Mouse (Mus musculus): Measurements from ENCODE around the gene Cacna1h.

Gene Cacna1h

DNA sequence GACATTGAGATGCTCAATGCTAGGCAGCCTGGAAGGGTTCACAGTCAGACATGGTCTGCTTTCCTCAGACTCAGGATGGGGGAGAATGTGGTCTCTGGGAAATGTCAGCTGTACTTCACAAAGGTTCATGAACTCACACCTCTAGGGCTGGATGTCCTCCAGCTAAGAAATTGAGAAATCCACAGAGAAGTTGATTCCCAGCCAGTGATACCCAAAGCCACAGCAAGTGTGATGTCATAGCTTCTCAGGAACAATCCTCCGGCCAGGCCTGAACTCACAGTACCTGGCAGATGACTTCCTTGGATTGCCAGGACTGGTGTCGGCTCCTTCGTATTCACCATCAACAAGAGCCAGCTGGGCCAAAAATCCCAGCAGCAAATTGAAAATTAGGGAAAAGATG is 12.3 kb upstream of the Cacna1h start:
- DNase-seq (ENCODE audit: low spot score) = no peak

DNA sequence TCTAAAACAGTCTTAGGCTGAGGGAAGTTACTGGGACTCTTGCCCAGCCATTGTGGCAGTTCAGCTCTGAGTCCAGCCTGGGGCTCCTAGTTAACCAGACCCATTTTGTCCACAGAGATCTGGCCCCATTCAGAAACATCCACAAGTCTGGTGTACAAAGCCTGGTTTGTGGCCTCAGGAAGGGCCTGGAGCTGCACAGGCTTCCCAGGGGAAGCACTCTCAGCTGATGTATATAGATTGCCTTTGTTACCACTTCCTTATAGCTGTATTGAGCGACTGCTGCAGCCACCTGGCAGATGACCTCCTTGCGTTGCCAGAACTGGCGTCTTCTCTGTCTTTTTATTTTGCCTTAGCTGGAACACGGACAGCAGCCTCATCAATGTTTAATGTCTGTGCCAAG is 11.5 kb upstream of the Cacna1h start:
- no peak for DNase-seq (ENCODE audit: low spot score)

DNA sequence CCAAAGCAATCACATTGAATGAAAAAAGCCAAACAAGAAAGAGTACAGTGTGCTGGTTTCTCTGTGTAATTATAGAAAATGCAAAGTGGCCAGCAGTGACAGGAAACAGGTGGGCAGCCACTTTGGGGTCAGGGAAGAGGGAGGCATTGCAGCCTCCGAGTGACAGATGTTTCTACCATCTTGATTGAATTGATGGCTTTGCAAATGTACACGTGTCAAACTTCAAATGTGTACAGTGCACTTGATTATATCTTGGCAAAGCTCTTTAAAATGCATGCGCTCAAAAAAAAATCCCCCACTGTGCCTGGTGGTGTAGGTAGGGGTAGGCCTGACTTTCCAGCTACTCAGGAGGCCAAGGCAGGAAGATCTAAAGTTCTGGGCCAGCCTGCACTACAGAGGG is 9.3 kb upstream of the Cacna1h start:
- DNase-seq (ENCODE audit: low spot score) = no peak

DNA sequence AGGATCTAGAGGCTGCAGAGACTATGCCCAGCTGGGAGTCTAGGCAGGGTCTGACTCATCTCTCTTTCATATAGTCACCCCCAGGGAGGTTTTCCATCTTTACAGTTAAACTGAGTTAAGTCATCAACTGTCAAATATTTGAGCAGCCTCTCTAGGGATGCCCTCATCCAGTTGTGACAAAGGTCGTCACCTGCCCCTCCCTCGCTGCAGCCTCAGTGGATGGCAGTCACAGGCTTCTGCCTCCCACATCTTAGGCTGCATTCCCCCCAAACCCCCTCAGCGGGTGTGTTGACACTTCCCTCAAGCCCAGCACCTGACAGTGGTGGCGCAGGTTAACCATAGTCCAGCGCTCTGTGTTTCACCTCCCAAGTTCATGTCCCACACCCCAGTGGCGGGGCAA is 7.8 kb upstream of the Cacna1h start:
- DNase-seq (ENCODE audit: low spot score) = no peak

DNA sequence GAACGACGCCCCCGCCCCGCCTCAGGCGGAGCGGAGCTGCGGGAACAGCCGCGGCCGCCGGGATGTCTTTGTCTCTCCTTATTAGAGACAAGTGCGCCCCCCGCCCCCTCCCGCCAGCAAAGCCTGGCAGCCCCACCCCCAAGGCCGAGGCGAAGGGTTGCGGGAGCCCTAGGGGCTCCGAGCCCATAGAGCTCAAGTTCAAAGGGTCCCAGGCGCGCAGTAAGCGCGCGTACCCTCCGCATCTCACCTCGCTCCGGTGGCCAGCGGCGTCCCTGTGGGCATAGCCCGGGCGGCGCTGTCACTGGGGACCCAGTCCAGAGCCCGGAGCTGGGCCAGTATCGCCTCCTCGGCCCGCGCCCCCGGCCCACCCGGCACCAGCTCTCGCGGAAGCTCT is 363 bp downstream of the Cacna1h start:
- DNase-seq (ENCODE audit: low spot score) = no peak

DNA sequence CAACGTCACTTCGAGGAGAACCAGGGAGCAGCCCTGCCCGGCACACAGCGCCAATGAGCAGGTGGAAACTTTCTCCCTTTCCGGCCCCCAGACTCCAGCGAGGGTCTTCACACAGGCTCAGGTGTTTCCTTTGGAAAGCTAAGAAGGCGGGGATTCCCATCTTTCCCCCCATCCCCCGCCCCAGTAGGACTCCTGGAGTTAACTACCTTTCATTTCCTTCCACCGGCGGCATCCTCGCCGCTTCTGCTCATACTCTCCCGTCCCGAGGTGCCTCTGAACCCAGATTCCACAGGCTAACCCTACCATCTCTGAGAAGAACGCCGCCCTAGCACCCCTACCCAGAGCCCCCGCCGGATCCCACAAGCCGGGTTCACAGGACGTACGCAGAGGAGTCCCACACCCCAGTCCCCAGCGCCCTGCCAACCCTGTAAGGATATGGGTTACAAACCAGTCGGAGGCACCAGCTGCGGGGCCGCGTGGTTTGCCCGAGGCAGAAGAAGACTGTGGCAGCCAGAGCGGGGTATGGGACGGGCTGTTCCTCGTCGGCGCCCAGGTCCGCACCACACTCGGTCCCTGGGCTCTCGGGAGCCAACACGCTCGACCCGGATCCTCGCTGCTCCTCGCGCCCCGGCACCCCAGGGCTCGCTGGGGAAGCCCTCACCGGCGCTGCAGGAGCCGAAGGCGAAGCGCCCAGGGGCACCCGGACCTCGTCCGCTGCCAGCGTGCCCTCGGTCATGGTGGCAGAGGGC is 976 bp downstream of the Cacna1h start:
- DNase-seq (ENCODE audit: low spot score) = no peak

DNA sequence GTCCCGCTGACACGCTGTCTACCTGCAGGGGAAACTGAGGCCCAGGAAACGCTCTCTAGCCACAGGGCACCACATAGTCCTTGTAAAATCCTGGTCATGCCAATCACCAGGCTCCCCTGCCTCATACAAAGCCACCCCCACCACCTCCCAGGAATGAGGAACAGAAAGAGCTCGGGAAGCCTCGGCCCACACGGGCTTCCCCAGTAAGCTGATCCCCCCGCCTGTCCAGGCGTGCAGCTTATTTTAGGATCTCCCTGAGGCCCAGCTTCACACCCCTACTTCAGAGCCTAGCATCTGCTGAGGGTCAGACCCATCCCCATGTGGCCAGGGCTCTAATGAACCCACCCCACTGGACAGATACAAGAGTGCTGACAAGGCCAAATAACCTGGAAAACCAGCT is 3.0 kb downstream of the Cacna1h start:
- DNase-seq (ENCODE audit: low spot score) = no peak

DNA sequence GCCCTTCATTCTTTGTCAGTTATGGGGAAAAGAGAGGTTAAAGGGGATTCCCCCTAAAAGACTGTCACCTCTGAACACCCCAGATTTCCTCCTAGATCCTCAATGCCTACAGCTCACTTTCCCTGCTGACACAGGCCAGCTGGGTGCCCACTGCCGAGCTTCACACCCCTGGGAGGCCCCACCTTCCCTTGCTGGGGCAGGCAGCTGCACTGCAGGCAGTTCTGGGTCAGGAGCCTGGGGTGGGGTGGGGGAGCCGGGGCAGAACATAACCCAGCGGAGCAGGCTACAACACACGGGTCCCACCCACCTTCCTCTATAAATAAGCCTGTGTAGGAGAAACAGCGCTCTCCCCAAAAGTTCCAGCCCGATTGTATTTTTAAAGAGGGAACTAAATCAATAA is 3.7 kb downstream of the Cacna1h start:
- DNase-seq (ENCODE audit: low spot score) = no peak

DNA sequence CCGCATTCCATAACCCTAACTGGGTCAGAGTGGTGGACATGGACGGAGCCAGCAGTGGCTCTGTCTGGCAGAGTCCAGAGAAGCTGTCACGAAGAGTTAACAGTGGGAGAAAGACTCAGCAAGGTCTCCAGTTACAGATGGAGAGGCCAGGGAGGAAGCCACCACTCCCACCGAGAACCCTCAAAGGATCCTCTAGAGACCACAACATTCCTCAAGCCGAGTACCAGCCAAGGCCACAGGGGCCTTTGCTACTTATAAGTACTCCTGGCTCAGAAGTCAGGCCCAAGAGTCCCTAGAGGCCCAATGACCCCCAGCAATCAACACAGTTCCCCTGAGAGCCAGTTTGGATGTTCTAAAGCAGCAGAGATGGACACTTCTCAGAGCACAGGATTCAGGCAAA is 4.3 kb downstream of the Cacna1h start:
- no peak for DNase-seq (ENCODE audit: low spot score)

DNA sequence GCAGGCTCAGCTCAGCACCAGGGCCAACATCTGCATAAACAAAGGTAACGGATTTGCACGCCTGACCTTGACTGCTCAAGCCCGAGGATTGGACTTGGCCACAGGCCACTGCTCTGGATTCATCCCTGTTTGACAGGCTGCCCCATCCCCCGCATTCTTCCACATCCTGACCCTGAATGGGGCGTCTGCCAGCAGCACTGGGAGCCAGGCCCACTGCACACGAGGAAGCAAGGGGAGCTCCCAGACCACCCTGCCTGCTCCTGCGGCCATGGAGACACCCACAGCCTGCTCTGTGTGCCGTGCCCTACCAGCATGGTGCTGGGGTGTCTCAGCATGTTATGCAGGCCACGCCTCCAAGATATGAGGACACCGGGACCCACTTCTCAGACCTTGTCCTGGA is 6.1 kb downstream of the Cacna1h start:
- DNase-seq (ENCODE audit: low spot score) = no peak

DNA sequence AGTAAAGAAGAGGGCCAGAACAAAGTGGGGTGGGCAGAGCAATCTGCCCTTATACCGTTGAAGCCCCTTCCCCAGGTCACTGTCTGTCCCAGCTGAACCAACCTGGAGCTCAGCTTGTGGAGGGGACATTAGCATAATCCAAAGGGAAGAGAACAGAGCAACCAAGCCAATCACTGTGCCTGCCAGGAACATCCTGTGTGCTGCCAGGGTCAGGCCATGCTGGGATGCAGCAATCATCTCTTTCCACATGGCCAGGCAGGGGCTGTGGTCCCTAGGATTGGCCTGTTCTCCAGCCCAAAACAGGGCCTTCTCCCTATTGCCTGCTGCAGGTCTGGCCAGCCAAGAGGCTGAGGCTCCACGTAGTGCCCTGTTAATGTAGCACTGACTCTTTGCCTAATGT is 7.6 kb downstream of the Cacna1h start:
- DNase-seq (ENCODE audit: low spot score) = no peak

DNA sequence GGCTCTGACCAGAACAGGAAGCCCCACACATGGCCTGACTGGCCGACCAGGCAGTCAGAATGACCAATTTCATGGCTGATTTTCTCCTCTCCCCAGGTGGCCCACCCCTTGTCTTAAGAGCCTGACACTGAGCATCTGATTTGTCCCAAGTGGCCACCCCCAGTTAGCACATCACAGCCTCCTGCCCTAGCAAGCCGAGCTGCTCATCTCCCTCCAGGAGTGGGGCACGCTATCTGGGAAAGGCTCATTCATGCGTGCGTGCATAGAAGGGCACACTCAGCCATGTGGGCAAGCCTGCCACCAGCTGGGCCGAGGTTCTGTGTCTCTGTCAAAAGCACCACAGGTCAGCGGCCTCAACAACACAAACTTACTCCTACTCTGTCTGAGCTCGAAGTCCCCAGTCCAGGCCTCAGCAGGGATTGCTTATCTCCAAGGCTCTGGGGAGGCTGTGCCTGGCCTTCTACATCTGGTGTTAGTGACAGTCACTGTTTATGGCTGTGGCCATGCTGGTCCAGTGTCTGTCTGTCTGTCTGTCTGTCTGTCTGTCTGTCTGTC is 9.0 kb downstream of the Cacna1h start:
- DNase-seq (ENCODE audit: low spot score) = no peak

DNA sequence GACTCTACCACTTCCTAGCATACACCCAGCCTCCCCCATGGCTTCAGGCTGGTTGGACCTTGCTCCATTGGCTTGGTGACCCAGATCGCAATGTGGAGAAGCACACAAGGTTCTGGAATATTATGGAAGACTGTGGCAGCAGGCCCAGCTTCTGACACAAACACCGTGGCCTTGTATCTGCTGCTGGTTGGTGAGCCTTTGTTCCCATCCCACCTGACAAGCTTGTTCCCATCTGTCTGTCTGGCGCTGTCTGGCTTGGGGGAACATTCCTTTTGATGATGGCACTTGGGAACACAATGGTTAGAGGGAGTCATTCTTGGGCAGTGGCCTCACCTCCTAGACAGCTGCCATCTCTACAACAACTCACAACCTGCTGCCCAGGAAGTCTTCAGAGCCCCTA is 12.6 kb downstream of the Cacna1h start:
- DNase-seq (ENCODE audit: low spot score) = no peak

DNA sequence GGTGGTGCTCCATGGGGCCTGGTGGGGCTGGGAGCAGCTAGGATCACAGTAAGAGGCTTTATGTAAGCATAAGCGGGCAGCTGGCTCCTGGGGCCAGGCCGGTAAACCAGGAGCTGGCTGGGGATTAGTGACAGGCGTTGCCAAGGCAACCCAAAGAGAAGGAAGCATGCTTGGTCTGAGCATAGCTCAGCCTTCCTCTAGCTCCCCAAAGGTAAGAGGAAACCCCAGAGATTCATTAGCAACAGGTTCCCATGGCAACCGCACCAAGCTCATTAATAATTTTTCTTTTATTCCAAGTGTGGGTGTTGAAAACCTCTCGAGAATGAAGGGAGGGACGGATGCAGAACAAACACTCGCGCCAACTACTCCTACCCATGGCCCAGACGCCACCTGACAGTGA is 14.7 kb downstream of the Cacna1h start:
- peak; percentile 69 for DNase-seq (ENCODE audit: low spot score)

DNA sequence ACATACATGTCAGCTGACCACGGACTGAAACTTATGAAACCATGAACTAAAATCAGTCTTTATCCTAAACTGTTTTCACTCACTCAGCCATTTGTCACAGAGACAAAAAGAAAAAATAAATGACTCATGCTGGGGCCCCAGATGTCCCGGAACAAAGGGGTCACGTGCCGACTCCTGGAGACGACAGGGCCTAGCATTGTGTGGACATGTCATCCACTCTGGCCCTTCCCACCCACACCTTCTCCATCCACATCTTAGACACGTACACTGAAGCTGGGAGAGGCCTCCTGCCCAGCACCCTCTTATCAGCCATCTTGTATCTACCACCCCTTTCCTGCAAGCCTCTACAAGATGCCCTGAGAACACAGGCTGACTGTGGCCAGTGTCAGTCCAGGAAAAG is 15.6 kb downstream of the Cacna1h start:
- DNase-seq (ENCODE audit: low spot score) = no peak

DNA sequence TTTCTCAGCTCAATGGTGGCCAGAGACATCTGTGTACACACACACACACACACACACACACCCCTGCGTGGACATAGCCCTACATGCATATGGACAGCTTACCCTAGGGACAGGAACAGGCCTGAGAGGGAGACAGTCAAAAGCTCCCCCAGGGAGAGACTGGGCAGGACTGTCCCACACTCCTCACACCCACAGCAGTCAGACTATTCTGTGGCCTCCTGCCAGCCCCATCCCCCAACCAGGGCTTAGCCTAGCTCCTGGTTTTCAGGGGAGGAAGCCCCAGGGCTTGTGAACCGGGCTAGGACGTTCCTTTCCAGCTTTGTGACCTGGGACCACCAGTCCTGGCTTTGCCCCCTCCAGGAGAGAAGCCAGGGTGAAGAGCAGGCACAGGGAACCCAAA is 17.4 kb downstream of the Cacna1h start:
- no peak for DNase-seq (ENCODE audit: low spot score)

DNA sequence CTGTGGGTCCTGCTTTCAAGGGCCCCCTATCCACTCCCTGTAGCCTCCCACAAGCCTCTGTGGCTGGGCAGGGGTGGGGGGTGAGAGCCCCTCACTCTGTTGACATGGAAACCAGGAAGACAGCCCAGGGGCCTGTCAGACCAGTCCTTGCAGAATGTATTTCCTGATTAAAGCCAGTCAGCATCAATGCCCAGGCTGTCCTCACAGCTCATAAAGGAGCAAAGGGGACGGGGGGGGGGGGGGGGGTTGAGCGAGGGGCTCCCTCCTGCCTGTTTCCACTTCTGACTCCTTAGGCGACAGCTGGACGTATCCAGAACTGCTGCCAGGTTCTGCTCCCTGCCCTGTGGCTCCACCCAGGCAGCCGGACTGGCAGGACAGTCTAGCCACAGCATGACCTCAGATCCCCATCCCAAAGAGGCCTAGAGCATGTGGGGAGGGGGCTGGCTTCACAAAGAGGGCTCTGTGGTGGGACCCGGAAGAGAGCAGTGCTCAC is 18.1 kb downstream of the Cacna1h start:
- no peak for DNase-seq (ENCODE audit: low spot score)

DNA sequence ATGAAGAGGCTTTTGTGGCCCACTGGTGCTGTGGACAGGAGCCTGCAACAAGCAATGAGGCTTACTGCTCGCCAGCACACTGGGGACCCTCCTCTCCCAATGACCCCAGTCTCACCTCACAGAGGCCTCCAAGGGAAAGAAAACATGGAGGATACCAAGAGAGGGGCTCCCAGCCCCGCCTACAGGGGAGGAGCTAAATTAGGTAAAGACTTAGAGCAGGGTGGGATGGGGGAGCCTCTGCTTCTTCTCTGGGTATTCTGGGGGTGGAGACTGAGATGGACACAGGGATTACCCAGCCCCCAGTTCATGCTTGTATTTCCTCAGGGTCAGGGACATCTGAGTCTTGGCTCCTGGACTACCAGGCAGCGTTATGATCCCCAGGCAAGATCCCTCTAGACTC is 18.7 kb downstream of the Cacna1h start:
- no peak for DNase-seq (ENCODE audit: low spot score)

DNA sequence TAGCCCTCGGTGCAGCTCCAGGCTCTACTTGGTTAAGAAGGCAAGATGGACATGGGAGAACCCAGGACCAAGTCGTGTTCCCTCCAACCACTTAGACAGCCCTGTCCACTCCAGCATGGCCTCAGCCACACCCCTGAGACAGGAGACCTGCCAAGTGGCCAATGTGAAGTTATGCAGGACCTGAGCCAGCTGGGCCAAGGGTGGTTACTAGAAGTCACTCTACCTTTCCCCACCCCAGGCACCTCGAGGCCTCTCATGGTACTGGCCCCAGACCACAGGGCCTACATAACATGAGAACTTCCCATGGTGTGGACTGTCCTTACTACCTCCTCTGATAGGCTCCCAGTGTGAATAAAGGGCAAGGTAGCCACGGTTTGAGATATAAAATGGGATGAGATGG is 19.4 kb downstream of the Cacna1h start:
- no peak for DNase-seq (ENCODE audit: low spot score)

DNA sequence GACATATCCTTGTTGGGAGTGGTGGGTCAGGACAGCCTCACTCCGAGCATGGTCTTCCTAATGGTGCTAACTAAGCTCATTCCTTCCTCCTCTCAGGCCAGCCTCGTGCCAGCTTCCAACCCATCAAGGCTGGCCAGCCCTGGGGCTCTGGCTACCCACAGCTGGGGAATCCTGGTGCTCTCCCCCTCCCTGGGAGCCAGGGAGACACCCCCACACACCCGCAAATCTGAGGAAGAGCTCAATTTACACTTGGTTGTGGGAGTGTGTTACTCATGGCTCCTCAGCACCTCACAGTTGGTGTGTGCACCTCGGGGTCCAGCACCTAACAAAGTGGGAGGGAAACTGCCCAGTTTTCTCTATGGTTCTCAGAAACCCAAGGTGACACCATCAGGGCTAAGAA is 22.3 kb downstream of the Cacna1h start:
- DNase-seq (ENCODE audit: low spot score) = no peak

DNA sequence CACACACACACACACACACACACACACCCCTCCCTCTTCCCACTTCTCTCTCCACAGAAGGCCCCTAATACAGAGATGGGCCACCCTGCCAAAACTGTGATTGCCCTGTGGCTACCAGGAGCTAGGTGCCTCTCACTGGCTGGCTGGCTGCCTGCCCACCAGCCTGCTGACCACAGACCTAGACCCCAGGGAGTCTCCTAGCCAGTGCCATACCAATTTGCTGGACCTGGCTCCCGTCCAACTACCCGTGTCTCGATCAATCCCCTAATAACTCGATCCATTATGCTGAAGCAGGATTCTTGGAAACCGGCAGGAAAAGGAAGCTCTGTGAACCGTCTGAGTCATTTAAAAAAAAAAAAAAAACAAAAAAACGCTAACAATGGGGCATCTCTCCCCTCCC is 22.8 kb downstream of the Cacna1h start:
- no peak for DNase-seq (ENCODE audit: low spot score)

DNA sequence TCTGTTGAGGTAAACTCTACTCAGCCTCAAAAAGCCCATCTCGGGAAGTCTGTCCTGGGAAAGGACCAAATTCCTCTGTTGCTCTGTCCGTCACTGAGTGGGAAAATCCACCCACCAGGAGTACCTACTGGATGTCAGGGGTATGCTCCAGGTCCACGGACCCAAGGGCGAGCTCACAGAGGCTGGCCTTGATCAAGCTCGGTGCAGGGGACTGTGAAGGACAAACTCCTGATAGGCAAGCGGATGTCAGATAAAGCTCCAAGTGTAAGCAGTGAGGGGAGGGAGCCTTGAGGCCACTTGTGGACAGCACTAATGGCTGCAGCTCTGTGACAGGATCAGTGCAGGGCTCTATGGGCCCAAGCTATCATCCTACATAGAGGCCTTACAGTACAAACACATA is 23.4 kb downstream of the Cacna1h start:
- no peak for DNase-seq (ENCODE audit: low spot score)

DNA sequence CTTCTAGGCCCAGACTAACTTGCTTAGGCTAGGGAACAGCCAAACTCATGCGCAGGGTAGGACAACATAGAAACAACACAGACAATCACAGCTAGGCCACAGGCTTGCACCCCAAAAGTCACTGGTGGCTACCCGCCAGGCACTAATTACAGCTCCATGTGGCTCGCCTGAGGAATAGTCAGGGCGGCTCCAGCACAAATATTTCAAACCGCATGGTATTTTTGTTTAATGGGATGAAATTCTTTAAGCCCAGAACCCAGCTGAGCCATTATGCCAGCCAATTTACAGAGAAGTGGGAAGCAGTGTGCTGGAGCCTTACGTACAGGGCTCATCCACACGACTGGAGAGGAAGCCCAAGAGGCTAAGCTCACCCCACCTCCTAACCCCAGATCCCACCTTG is 24.0 kb downstream of the Cacna1h start:
- DNase-seq (ENCODE audit: low spot score) = no peak

DNA sequence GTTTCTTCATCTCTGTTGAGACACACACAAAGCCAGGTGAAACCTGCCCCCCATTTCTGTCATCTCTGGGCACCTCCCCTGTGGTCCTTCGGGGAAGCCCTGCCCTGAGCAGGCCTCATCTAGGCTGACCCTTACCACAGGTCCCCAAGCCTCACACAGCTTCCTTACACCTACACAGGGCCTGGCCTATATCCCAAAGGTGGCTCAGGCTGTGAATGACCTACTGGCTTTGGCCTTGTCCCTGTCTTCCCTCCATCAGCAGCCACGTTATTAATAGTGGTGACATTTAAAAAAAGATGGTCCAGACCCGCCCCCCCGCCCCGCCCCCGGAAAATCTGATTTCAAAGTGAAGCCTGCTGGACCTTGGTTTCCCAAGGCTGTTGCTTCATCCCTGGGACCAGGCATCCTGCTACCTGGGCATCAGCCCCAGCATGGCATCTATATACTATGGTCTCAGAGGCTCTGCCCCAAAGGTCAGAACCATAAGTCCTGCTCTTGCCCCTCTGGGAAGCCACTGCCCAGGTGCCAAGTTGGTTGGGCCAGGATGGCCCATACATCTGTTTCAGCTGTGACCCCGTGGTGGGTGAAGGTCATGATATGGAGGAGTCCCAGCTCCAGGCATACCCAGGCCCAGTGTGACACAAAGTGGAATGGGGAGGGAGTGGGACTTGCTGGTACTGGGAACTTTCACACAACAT is 25.1 kb downstream of the Cacna1h start:
- DNase-seq (ENCODE audit: low spot score) = no peak
